Mouse (Mus musculus): ENCODE results near the gene Kcnrg. TPM values are rescaled to one million over a fixed set of nuclear protein-coding genes. Genes with fewer than 3 reads are reported as not detected.

The Kcnrg gene
- polyA plus RNA-seq, 1 experiment: 0.58 TPM

GRCm38 (mm10) chr14:61635969-61636368, 28.7 kb downstream of the Kcnrg start:
- no peak for DNase-seq (ENCODE audit: extremely low spot score in 1 of 2, low spot score in 1 of 2)

GRCm38 (mm10) chr14:61642668-61643067, 35.4 kb downstream of the Kcnrg start:
- no peak for DNase-seq (ENCODE audit: extremely low spot score in 1 of 2, low spot score in 1 of 2)

- DNase-seq (ENCODE audit: extremely low spot score in 1 of 2, low spot score in 1 of 2): no peak
Measured at GRCm38 (mm10) chr14:61645547-61645946, 38.3 kb downstream of the Kcnrg start.

GRCm38 (mm10) chr14:61647182-61647880, 40.1 kb downstream of the Kcnrg start:
- peak in 1 of 2 experiments; percentile 24 for DNase-seq (ENCODE audit: extremely low spot score in 1 of 2, low spot score in 1 of 2)

GRCm38 (mm10) chr14:61647881-61648684, 40.8 kb downstream of the Kcnrg start:
- no peak for DNase-seq (ENCODE audit: extremely low spot score in 1 of 2, low spot score in 1 of 2)

- peak; percentile 82 to 95 for DNase-seq (ENCODE audit: extremely low spot score in 1 of 2, low spot score in 1 of 2)
Measured at GRCm38 (mm10) chr14:61648685-61649504, 41.6 kb downstream of the Kcnrg start.

GRCm38 (mm10) chr14:61650291-61650960, 43.2 kb downstream of the Kcnrg start:
- peak in 1 of 2 experiments; percentile 78 for DNase-seq (ENCODE audit: extremely low spot score in 1 of 2, low spot score in 1 of 2)

- DNase-seq (ENCODE audit: extremely low spot score in 1 of 2, low spot score in 1 of 2): no peak
Measured at GRCm38 (mm10) chr14:61656469-61656868, 49.2 kb downstream of the Kcnrg start.

GRCm38 (mm10) chr14:61661496-61661895, 54.2 kb downstream of the Kcnrg start:
- no peak for DNase-seq (ENCODE audit: extremely low spot score in 1 of 2, low spot score in 1 of 2)

- no peak for DNase-seq (ENCODE audit: extremely low spot score in 1 of 2, low spot score in 1 of 2)
Measured at GRCm38 (mm10) chr14:61662307-61662706, 55.0 kb downstream of the Kcnrg start.

Other genes starting within 250 kb of the Kcnrg start
- gene Ebpl, start 247.0 kb upstream of the Kcnrg start, polyA plus RNA-seq (2012; rRNA removed): 4.0 TPM in 2 replicates
- 39.0 and 45.4 TPM in 2 replicates for gene Kpna3, start 167.6 kb upstream of the Kcnrg start, polyA plus RNA-seq (2012; rRNA removed)
- 33.4 and 35.7 TPM in 2 replicates for gene Spryd7, start 50.6 kb upstream of the Kcnrg start, polyA plus RNA-seq (2012; rRNA removed)
- gene Trim13, start 9.2 kb upstream of the Kcnrg start, polyA plus RNA-seq (2012; rRNA removed): 10.2 and 11.0 TPM in 2 replicates